Mouse (Mus musculus) CH12.LX (cell line): Measurements from ENCODE around the gene Krtap1-3. TPM values are rescaled to one million over a fixed set of nuclear protein-coding genes. Genes with fewer than 3 reads are reported as not detected.

Source experiments
- DNase-seq: peaks from one replicate; pipeline ENCODE4 v3.0.0-alpha.2; 2013; ENCODE audit errors: extremely low read depth
- H3K27ac ChIP-seq: 2 replicates; pipeline ENCODE4 v1.5.1; 2012; ENCODE audit warnings: low read depth, mild to moderate bottlenecking, control low read depth, moderate library complexity; ENCODE audit not compliant: insufficient read depth
- H3K27me3 ChIP-seq: replicated peaks from 2 replicates; pipeline ENCODE3; 2012; ENCODE audit warnings: inconsistent platforms
- H3K36me3 ChIP-seq, 2 experiments: replicated peaks in 1 of 2; 2 replicates each; pipeline versions ENCODE3 to v1.6.1; 2012; ENCODE audit warnings: inconsistent platforms in 1 of 2, low read length in 1 of 2, mild to moderate bottlenecking in 1 of 2, mixed read lengths in 1 of 2, moderate library complexity in 1 of 2; ENCODE audit not compliant: control insufficient read depth in 1 of 2, insufficient read depth in 1 of 2
- H3K4me1 ChIP-seq, 2 experiments: 2 replicates each; pipeline ENCODE4 v1.6.1; 2012; ENCODE audit warnings: inconsistent platforms in 1 of 2, moderate library complexity in 1 of 2; ENCODE audit not compliant: insufficient read depth in 2 of 2, control insufficient read depth in 1 of 2
- H3K4me2 ChIP-seq: 2 replicates; pipeline ENCODE4 v1.6.1; 2012; ENCODE audit warnings: low read depth, mild to moderate bottlenecking, control low read depth; ENCODE audit not compliant: poor library complexity, insufficient read depth, severe bottlenecking
- H3K4me3 ChIP-seq, 3 experiments: fragments of 150-350 bp in 1 of 3; sonication (generic) in 1 of 3; replicated peaks in 1 of 3; 2 replicates each; pipeline versions ENCODE3 to v1.5.1; 2011 to 2012; ENCODE audit warnings: low read depth in 2 of 3, low read length in 2 of 3, mild to moderate bottlenecking in 2 of 3, moderate library complexity in 2 of 3, control low read depth in 1 of 3, improper control_type of control experiment in 1 of 3, inconsistent platforms in 1 of 3, mixed read lengths in 1 of 3; ENCODE audit not compliant: poor library complexity in 1 of 3
- H3K79me2 ChIP-seq: replicated peaks from 2 replicates; pipeline ENCODE4 v1.6.1; 2012; ENCODE audit warnings: mild to moderate bottlenecking, moderate library complexity; ENCODE audit not compliant: control insufficient read depth, poor library complexity, insufficient read depth, severe bottlenecking; ENCODE audit errors: extremely low read depth
- H3K9ac ChIP-seq: 2 replicates; pipeline ENCODE4 v1.6.1; 2012; ENCODE audit warnings: low read depth, mild to moderate bottlenecking, control low read depth, moderate library complexity; ENCODE audit not compliant: insufficient read depth
- H3K9me3 ChIP-seq: replicated peaks from 2 replicates; pipeline ENCODE3; 2012; ENCODE audit warnings: low read length, inconsistent platforms, mixed read lengths
- BHLHE40 ChIP-seq: IDR thresholded peaks from 2 replicates; pipeline ENCODE4 v1.6.1; 2011; ENCODE audit warnings: mild to moderate bottlenecking, low read depth, low read length, improper control_type of control experiment
- CHD1 ChIP-seq: IDR thresholded peaks from 2 replicates; pipeline ENCODE4 v1.6.1; 2012; ENCODE audit warnings: low read depth, low read length, improper control_type of control experiment, inconsistent platforms
- CHD2 ChIP-seq: IDR thresholded peaks from 2 replicates; pipeline ENCODE4 v1.6.1; 2011; ENCODE audit warnings: low read length, improper control_type of control experiment
- CTCF ChIP-seq, 2 experiments: IDR thresholded peaks in 1 of 2; conservative IDR thresholded peaks in 1 of 2; 2 replicates each; pipeline ENCODE4 v1.5.1; 2011 to 2012; ENCODE audit warnings: low read depth in 2 of 2, low read length in 2 of 2, improper control_type of control experiment in 1 of 2, inconsistent platforms in 1 of 2, mild to moderate bottlenecking in 1 of 2, moderate library complexity in 1 of 2
- E2F4 ChIP-seq: IDR thresholded peaks from 2 replicates; pipeline ENCODE4 v1.6.1; 2011; ENCODE audit warnings: low read depth, low read length, improper control_type of control experiment; ENCODE audit not compliant: insufficient replicate concordance
- ELF1 ChIP-seq: IDR thresholded peaks from 2 replicates; pipeline ENCODE4 v1.6.1; 2014; ENCODE audit warnings: low read depth, mild to moderate bottlenecking, inconsistent platforms, low read length, improper control_type of control experiment
- EP300 ChIP-seq: IDR thresholded peaks from 2 replicates; pipeline ENCODE4 v1.6.1; 2011; ENCODE audit warnings: low read length, improper control_type of control experiment
- ETS1 ChIP-seq: conservative IDR thresholded peaks from 2 replicates; pipeline ENCODE4 v1.6.1; 2012; ENCODE audit warnings: low read depth, mild to moderate bottlenecking, inconsistent platforms, low read length, improper control_type of control experiment, moderate library complexity
- GABPA ChIP-seq: IDR thresholded peaks from 2 replicates; pipeline ENCODE4 v1.6.1; 2012; ENCODE audit warnings: low read depth, low read length, improper control_type of control experiment, inconsistent platforms; ENCODE audit not compliant: insufficient replicate concordance
- IRF4 ChIP-seq: IDR thresholded peaks from 2 replicates; pipeline ENCODE4 v1.6.1; 2014; ENCODE audit warnings: low read depth, mild to moderate bottlenecking, inconsistent platforms, low read length, improper control_type of control experiment
- JUN ChIP-seq: IDR thresholded peaks from 2 replicates; pipeline ENCODE4 v1.6.1; 2011; ENCODE audit warnings: low read depth, mild to moderate bottlenecking, low read length, improper control_type of control experiment, moderate library complexity; ENCODE audit not compliant: insufficient read depth
- MAFK ChIP-seq: IDR thresholded peaks from 2 replicates; pipeline ENCODE4 v1.6.1; 2011; ENCODE audit warnings: low read length, improper control_type of control experiment; ENCODE audit not compliant: insufficient replicate concordance
- MAZ ChIP-seq: IDR thresholded peaks from 2 replicates; pipeline ENCODE4 v1.6.1; 2012; ENCODE audit warnings: low read depth, mild to moderate bottlenecking, inconsistent platforms, low read length, improper control_type of control experiment, moderate library complexity
- MXI1 ChIP-seq: IDR thresholded peaks from 2 replicates; pipeline ENCODE4 v1.6.1; 2011; ENCODE audit warnings: mild to moderate bottlenecking, low read depth, low read length, improper control_type of control experiment
- MYC ChIP-seq: IDR thresholded peaks from 2 replicates; pipeline ENCODE4 v1.6.1; 2011; ENCODE audit warnings: low read depth, mild to moderate bottlenecking, improper control_type of control experiment, low read length
- NRF1 ChIP-seq: IDR thresholded peaks from 2 replicates; pipeline ENCODE4 v1.6.1; 2014; ENCODE audit warnings: low read depth, mild to moderate bottlenecking, inconsistent platforms, low read length, improper control_type of control experiment, moderate library complexity
- POLR2A ChIP-seq: IDR thresholded peaks from 2 replicates; pipeline ENCODE4 v1.6.1; 2011; ENCODE audit warnings: low read depth, mild to moderate bottlenecking, improper control_type of control experiment, low read length
- POLR2AphosphoS2 ChIP-seq: IDR thresholded peaks from 2 replicates; pipeline ENCODE4 v1.6.1; 2011; ENCODE audit warnings: low read depth, low read length, improper control_type of control experiment
- RCOR1 ChIP-seq: conservative IDR thresholded peaks from 2 replicates; pipeline ENCODE4 v1.6.1; 2012; ENCODE audit warnings: low read depth, mild to moderate bottlenecking, inconsistent platforms, low read length, improper control_type of control experiment
- SIN3A ChIP-seq: IDR thresholded peaks from 2 replicates; pipeline ENCODE4 v1.6.1; 2012; ENCODE audit warnings: low read length, improper control_type of control experiment, inconsistent platforms
- TBP ChIP-seq: conservative IDR thresholded peaks from 2 replicates; pipeline ENCODE4 v1.6.1; 2011; ENCODE audit warnings: low read depth, low read length, improper control_type of control experiment
- UBTF ChIP-seq: IDR thresholded peaks from 2 replicates; pipeline ENCODE4 v1.6.1; 2012; ENCODE audit warnings: low read depth, mild to moderate bottlenecking, inconsistent platforms, low read length, improper control_type of control experiment, moderate library complexity
- USF1 ChIP-seq: IDR thresholded peaks from 2 replicates; pipeline ENCODE4 v1.6.1; 2014; ENCODE audit warnings: low read depth, mild to moderate bottlenecking, inconsistent platforms, low read length, improper control_type of control experiment
- USF2 ChIP-seq: conservative IDR thresholded peaks from 2 replicates; pipeline ENCODE4 v1.6.1; 2011; ENCODE audit warnings: low read depth, low read length, improper control_type of control experiment
- ZC3H11A ChIP-seq: IDR thresholded peaks from 2 replicates; pipeline ENCODE4 v1.6.1; 2012; ENCODE audit warnings: low read depth, mild to moderate bottlenecking, inconsistent platforms, low read length, improper control_type of control experiment
- ZKSCAN1 ChIP-seq: IDR thresholded peaks from 2 replicates; pipeline ENCODE4 v1.6.1; 2012; ENCODE audit warnings: low read depth, inconsistent platforms, low read length, improper control_type of control experiment, borderline replicate concordance
- dilution Hi-C: fragments of 300-500 bp; cut with MboI; formaldehyde crosslinking; loops from 2 replicates; pipeline ENCODE4 v1.14.3; 2020; ENCODE audit warnings: low sequenced_read_pairs; ENCODE audit not compliant: extremely low pct_unique_long_range_greater_than_20kb, extremely low pct_ligation_motif_present
- in situ Hi-C: fragments of 300-500 bp; cut with MboI; formaldehyde crosslinking; loops from 3 replicates; pipeline ENCODE4 v1.14.3; 2019; ENCODE audit warnings: low sequenced_read_pairs, low pct_ligation_motif_present, low pct_unique_long_range_greater_than_20kb, mixed read lengths
- polyA plus RNA-seq: library from polyadenylated mRNA; unstranded; fragments of >175 nt; gene quantifications from 2 replicates; pipeline ENCODE4 v1.2.1, GENCODE M21; 2012; ENCODE audit warnings: low read depth; ENCODE audit not compliant: insufficient read length
- total RNA-seq, 2 experiments: library from RNA; depleted of rRNA; stranded (reverse); fragments of 300-350 nt in 1 of 2; fragments of >200 nt in 1 of 2; gene quantifications; 2 replicates each; pipeline ENCODE4 v1.2.3; 2012 to 2014

The Krtap1-3 gene
- total and polyA plus RNA-seq, 3 experiments: not detected

DNA sequence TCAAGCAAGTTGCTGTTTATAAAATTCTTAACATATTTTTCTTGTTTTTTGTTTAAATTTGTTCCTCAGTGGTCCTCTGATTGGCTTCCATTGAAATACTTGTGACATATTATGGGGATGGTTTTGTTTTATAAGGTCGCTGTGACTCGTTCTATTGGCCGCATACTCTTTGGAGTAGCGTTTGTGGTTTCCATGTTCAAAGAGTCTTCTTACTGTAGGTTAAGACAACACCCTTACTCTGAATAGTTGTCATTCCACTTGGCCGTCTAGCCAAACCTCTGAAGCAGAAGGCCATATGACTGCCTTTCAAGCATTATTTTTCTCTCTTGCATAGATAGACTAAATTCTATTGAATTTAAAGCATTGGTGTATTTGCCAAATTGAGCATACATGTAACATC, 10.1 kb downstream of the Krtap1-3 start:
- no peaks in the 10 kb centered on the region for H3K36me3 ChIP-seq
- dilution Hi-C loops (no loop called here), in situ Hi-C loops (no loop called here)

DNA sequence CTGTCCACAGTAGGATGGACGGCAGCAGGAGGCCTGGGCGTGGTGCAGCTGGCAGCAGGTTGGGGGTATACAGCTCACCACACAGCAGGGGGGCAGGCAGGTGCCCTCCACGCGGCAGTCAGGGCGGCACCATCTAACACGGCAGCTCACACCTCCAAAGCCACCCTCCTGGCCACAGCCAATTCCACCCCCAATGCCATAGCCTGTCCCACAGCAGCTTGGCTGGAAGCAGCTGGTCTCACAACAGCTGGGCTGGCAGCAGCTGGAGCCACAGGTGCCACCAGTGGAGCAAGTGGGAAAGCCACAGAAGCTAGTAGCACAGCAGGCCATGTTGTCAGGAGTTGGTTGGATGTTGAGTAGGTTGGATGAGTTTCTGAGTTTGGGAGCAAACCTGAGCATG, 10.5 kb downstream of the Krtap1-3 start, which contains the start of gene Krtap1-5:
TSS of gene Krtap1-5 (minus strand) at position 381 of the 400 bp plus-strand sequence.
- in situ Hi-C loops: no loop called here
- no peak within 1 kb of the TSS for H3K27ac ChIP-seq
- H3K4me2 ChIP-seq: no peak within 1 kb of the TSS
- dilution Hi-C loops: no loop called here
- no peaks in the 10 kb centered on the region for H3K36me3 ChIP-seq
- peaks cover 4% of the 10 kb centered on the region for H3K9me3 ChIP-seq
- no peaks in the 10 kb centered on the region for H3K4me1 ChIP-seq
- TF ChIP-seq SIN3A (no peak), USF2 (no peak), MAFK (no peak), NRF1 (no peak), IRF4 (no peak), CHD2 (no peak), BHLHE40 (no peak), ZC3H11A (no peak), USF1 (no peak), MYC (no peak), EP300 (no peak), RCOR1 (no peak), GABPA (no peak)
- H3K4me3 ChIP-seq: no peak within 1 kb of the TSS
- H3K27me3 ChIP-seq: peaks cover 78% of the 10 kb centered on the region
- no peaks in the 10 kb centered on the region for H3K79me2 ChIP-seq
- no peak for DNase-seq
- no peak within 1 kb of the TSS for H3K9ac ChIP-seq

More for the DNA sequence above, 10.1 kb downstream of the Krtap1-3 start:
- Histone ChIP-seq H3K27ac (no peak overlapping the region), H3K4me1 (no peaks in the 10 kb centered on the region), H3K4me2 (no peak overlapping the region), H3K27me3 (peaks cover 77% of the 10 kb centered on the region), H3K79me2 (no peaks in the 10 kb centered on the region), H3K4me3 (no peak overlapping the region), H3K9me3 (peaks cover 4% of the 10 kb centered on the region), H3K9ac (no peak overlapping the region)
- TF ChIP-seq SIN3A (no peak), POLR2A (no peak), E2F4 (no peak)
- DNase-seq: no peak

DNA sequence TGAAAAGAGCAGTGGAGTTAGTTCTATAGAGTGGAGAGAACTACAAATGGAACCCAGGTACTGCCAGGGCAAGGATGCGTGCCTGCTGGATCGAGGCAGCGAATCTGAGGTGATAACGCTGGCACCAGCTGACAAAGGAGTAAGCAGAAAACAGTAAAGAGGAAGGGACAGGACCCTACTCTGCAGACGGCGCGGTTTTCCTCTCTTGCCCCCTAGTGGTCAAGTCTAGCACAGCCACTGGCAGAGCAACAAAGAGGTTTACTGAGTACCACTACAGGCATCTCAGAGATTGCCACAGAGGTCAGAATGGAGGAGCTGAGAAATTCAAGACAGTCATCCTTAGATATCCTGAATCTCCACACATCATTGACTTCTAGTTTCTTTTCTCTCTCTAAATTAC, 17.0 kb downstream of the Krtap1-3 start:
- peak; percentile 85 for DNase-seq
- H3K4me2 ChIP-seq: peak overlapping the region; percentile 41
- H3K4me3 ChIP-seq: peak overlapping the region in 2 of 3 experiments; percentile 1 to 29
- TF ChIP-seq GABPA (no peak), CTCF (conservative IDR thresholded peaks at IDR 0.05 in 1 of 2, IDR thresholded peaks at IDR 0.05 in 1 of 2; ENCODE audit: low read depth in 2 of 2, low read length in 2 of 2) (peak; percentile 97 to 98), ETS1 (no peak), UBTF (no peak), MAZ (no peak), USF2 (no peak), ELF1 (peak; percentile 55; the same call in 1 of the 2 replicates), MXI1 (no peak), E2F4 (no peak), CHD1 (no peak), RCOR1 (no peak), ZC3H11A (peak; percentile 53; the same call in 1 of the 2 replicates), ZKSCAN1 (no peak), JUN (no peak), TBP (no peak), POLR2AphosphoS2 (no peak), IRF4 (peak; percentile 77)

More for the DNA sequence above, 17.0 kb downstream of the Krtap1-3 start:
- Histone ChIP-seq H3K27ac (no peak overlapping the region), H3K4me1 (peaks cover 3% of the 10 kb centered on the region in 2 experiments; a peak in 2 of 4 replicates), H3K27me3 (peaks cover 67% of the 10 kb centered on the region), H3K36me3 (no peaks in the 10 kb centered on the region), H3K79me2 (no peaks in the 10 kb centered on the region), H3K9me3 (no peaks in the 10 kb centered on the region), H3K9ac (no peak overlapping the region; the same call in 1 of the 2 replicates)
- dilution Hi-C loops: no loop called here
- in situ Hi-C loops: no loop called here
